Mouse (Mus musculus) CH12.LX (cell line): ENCODE data around the gene Peli1.

Experiments
- CTCF ChIP-seq, 2 experiments: IDR thresholded peaks in 1 of 2; conservative IDR thresholded peaks in 1 of 2; 2 replicates each; pipeline ENCODE4 v1.5.1; 2011 to 2012; ENCODE audit warnings: low read depth in 2 of 2, low read length in 2 of 2, improper control_type of control experiment in 1 of 2, inconsistent platforms in 1 of 2, mild to moderate bottlenecking in 1 of 2, moderate library complexity in 1 of 2
- EP300 ChIP-seq: IDR thresholded peaks from 2 replicates; pipeline ENCODE4 v1.6.1; 2011; ENCODE audit warnings: low read length, improper control_type of control experiment
- POLR2A ChIP-seq: IDR thresholded peaks from 2 replicates; pipeline ENCODE4 v1.6.1; 2011; ENCODE audit warnings: low read depth, mild to moderate bottlenecking, improper control_type of control experiment, low read length
- RCOR1 ChIP-seq: conservative IDR thresholded peaks from 2 replicates; pipeline ENCODE4 v1.6.1; 2012; ENCODE audit warnings: low read depth, mild to moderate bottlenecking, inconsistent platforms, low read length, improper control_type of control experiment
- SMC3 ChIP-seq: IDR thresholded peaks from 2 replicates; pipeline ENCODE4 v1.6.1; 2011; ENCODE audit warnings: low read depth, low read length, improper control_type of control experiment
- ZKSCAN1 ChIP-seq: IDR thresholded peaks from 2 replicates; pipeline ENCODE4 v1.6.1; 2012; ENCODE audit warnings: low read depth, inconsistent platforms, low read length, improper control_type of control experiment, borderline replicate concordance

- TF ChIP-seq CTCF (conservative IDR thresholded peaks at IDR 0.05 in 1 of 2, IDR thresholded peaks at IDR 0.05 in 1 of 2; ENCODE audit: low read depth in 2 of 2, low read length in 2 of 2) = no peak
- TF ChIP-seq ZKSCAN1 = no peak
- no peak for TF ChIP-seq RCOR1
- TF ChIP-seq POLR2A = no peak
- no peak for TF ChIP-seq SMC3
- no peak for TF ChIP-seq EP300
These were observed 44.9 kb upstream of the Peli1 start for GRCm38 (mm10) chr11:21046188-21046587.
